Mouse (Mus musculus) ovary, adult 18-20 months (tissue): ENCODE data around the gene Chrnb1.
A peak's percentile ranks its signal among the peaks of the same experiment; 100 is the strongest.

Experiments
- DNase-seq: peaks from one replicate; pipeline ENCODE4 v3.0.0; 2022; ENCODE audit warnings: low spot score, mixed read lengths

The Chrnb1 gene

GRCm38 (mm10) chr11:69804652-69804940 lies 8.9 kb upstream of the Chrnb1 start:
- DNase-seq: no peak

GRCm38 (mm10) chr11:69803786-69804651 lies 8.3 kb upstream of the Chrnb1 start:
- DNase-seq: peak; percentile 71

- no peak for DNase-seq
These were observed 7.6 kb upstream of the Chrnb1 start for GRCm38 (mm10) chr11:69803328-69803727.

GRCm38 (mm10) chr11:69802648-69803105 lies 6.9 kb upstream of the Chrnb1 start:
- peak; percentile 78 for DNase-seq

GRCm38 (mm10) chr11:69801379-69801977 lies 5.7 kb upstream of the Chrnb1 start, which contains the start of gene Fgf11:
Fgf11 (minus strand) TSS chr11:69801857.
- no peak for DNase-seq

GRCm38 (mm10) chr11:69800392-69801197 lies 4.9 kb upstream of the Chrnb1 start:
- DNase-seq: peak; percentile 69

- no peak for DNase-seq
These were observed 4.3 kb upstream of the Chrnb1 start for GRCm38 (mm10) chr11:69800138-69800391.

GRCm38 (mm10) chr11:69799394-69800137 lies 3.8 kb upstream of the Chrnb1 start:
- DNase-seq: no peak

GRCm38 (mm10) chr11:69797924-69798323 lies 2.2 kb upstream of the Chrnb1 start:
- no peak for DNase-seq

- no peak for DNase-seq
These were observed 266 bp upstream of the Chrnb1 start for GRCm38 (mm10) chr11:69795983-69796435.

GRCm38 (mm10) chr11:69793429-69793828 lies 2.3 kb downstream of the Chrnb1 start:
- DNase-seq: no peak

- no peak for DNase-seq
These were observed 4.3 kb downstream of the Chrnb1 start for GRCm38 (mm10) chr11:69791420-69791819.

GRCm38 (mm10) chr11:69789431-69789830 lies 6.3 kb downstream of the Chrnb1 start:
- no peak for DNase-seq

GRCm38 (mm10) chr11:69787306-69787705 lies 8.4 kb downstream of the Chrnb1 start:
- DNase-seq: no peak

- no peak for DNase-seq
These were observed 10.9 kb downstream of the Chrnb1 start for GRCm38 (mm10) chr11:69784793-69785272.

GRCm38 (mm10) chr11:69781828-69782227 lies 13.9 kb downstream of the Chrnb1 start:
- no peak for DNase-seq

- no peak for DNase-seq
These were observed 16.8 kb downstream of the Chrnb1 start for GRCm38 (mm10) chr11:69778985-69779384.

GRCm38 (mm10) chr11:69778258-69778982 lies 17.3 kb downstream of the Chrnb1 start:
- no peak for DNase-seq

GRCm38 (mm10) chr11:69777504-69778257 lies 18.1 kb downstream of the Chrnb1 start:
- no peak for DNase-seq

- no peak for DNase-seq
These were observed 19.3 kb downstream of the Chrnb1 start for GRCm38 (mm10) chr11:69776488-69776887.
